Mouse (Mus musculus) left cerebral cortex, adult 8-10 months (tissue): ENCODE data around the gene Cd3e. TPM values are rescaled to one million over a fixed set of nuclear protein-coding genes. Genes with fewer than 3 reads are reported as not detected.

ENCODE experiments used
- DNase-seq, 2 experiments: peaks; one replicate each; pipeline ENCODE4 v3.0.0; 2022; ENCODE audit warnings: low spot score in 2 of 2
- total RNA-seq, 4 experiments: library from RNA; stranded (reverse); gene quantifications; 2 replicates each; pipeline ENCODE4 v1.2.4; 2022

The Cd3e gene
- total RNA-seq, 4 experiments from 2014 or later = 0.19 TPM; not detected in 3

DNA sequence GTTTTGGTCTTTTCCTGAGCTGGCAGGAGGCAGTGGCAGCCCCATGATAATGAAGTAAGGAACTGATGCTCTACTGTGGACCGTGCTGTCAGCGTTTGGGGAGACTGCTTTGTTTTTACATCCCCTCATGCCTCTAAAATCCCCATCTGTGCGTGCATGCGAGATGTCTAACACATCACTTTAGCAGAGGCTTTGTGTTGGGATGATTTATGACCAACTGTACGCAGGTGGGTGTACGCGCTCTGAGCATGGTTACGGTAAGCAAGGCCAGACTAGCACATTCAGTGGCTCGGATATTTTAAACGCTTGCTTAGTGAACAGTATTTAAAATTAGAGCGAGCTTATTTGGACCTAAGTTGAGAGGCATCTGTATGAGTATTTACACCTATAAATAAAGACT is 8.6 kb upstream of the Cd3e start:
- peak in 1 of 2 experiments; percentile 42 for DNase-seq

DNA sequence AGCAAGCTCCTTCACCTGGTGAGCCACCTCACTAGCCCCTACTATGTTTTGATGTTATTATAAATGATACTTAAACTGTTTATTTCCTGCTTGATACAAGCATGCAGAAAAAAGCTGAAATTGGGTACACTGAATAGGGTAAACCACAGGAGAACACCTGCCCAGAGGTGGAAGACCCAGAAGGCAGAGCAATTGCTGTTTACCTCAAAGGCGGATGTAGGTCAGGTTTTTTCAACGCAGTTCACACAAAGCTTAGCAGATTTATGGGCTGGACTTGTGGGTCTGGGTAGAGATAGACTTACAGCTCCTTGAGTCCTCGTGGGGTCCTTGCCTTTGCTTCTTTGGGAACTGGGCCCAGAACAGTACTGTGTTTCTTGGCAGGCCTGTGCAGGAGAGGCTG is 6.4 kb upstream of the Cd3e start:
- DNase-seq = no peak

DNA sequence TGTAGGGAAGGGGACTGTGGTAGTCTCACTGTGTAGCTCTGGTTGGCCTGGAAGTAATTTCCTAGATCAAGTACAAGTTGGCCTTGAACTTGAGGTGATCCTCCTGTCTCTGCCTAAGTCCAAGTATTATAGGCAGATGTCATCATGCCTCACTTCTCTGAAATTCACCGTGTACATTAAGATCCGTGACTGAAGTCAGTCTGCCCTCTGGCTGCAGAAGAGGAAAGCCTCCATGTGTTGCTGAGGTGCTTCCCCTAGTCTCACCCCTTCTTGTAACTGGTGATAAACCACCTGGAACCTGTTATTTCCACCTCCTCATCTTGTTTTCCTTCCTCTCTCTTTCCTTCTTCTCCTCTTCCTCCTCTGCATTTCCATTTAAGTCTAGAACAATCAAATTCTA is 5.5 kb upstream of the Cd3e start:
- no peak for DNase-seq

DNA sequence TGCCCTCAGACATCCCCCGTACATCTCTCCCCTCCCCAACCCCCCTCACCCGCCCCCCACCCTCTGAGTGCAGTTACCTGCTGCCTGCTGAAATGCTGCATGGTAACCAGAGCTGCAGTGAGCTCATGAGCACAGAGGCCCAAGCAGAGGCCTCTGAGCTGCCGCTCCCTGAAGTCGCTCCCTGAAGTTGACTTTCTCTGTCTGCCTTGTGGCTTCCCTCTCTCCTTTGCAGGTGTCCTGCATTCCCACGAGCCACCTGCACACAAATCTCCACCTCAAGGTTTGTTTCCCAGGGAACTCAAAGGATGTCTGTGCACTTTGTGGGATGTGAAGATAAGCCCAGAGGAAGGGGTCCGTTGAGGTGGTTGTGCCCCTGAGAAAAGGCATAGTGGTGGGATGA is 1.9 kb upstream of the Cd3e start:
- no peak for DNase-seq

DNA sequence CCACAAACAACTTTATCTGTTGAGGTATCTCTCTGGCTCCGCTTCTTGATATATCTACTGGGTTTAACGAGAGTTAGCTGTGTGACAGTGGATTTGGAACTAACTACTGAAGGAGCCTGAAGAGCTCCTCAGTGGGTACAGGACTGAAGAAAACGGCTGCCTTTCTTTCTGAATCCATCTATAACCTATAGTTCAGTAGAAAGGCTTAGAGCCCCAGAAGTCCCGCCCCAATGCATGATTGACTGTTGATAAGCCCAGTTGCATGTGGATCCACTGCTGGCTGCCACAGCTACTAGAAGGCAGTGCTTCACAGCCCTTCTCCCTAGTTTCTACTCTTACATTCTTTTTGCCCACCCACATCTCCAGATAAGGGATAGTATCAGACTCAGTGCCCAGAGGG is 1.0 kb upstream of the Cd3e start:
- DNase-seq = no peak

DNA sequence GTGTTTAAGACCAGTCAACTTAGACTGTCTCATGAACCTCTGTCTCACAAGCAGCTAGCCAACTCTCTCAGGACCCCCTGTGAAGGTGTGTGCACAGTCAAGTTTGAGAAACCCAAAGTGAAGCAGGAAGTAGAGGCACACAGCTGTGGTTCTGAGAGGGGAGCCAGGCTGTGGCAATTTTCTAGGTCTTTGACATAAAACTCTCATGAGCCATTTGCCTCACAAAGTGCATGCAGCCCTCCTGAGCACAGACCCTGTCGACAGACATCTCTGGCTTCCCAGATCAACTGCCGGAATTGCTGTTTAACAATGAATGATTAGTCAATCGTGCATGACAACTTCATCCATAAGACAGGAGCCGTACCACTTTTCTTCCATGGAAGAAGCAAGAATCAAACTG is 1.1 kb downstream of the Cd3e start:
- no peak for DNase-seq

DNA sequence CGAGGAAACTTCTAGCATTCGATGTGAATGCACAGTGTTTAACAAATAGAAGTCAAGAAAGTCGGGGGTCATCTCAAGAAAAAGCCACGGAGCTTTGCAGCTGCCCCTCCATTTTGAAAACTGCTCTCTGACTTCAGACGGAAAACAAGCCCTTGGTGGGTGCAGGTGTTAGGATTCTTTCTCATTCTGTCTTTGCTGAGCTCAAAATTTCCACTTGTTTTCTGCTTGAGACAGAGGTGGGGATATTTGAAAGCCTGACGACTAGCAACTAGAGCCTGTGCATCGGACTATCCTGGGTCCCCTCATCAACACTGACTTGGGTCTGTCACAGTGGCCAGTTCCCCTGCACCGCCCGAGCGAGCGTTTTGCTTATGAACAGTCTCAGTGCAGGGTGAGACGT is 2.0 kb downstream of the Cd3e start:
- DNase-seq = no peak

DNA sequence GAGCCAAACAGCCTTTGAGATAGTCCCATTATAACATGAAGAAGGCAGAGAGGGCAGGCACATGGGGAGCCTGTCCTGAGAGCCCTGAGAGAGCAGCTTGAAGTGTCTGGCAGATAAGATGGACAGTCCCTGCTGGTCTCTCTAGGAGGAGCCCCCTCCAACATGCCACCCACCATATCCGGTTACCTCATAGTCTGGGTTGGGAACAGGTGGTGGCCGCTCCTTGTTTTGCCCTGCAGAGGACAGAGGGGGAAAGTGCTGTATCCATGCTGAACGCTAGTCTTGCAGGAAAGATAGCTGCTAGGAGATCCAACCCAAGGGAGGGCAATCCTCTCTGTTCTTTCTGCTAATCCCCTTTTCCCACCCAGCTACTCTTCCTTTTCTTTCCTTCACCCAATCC is 9.2 kb downstream of the Cd3e start:
- no peak for DNase-seq

DNA sequence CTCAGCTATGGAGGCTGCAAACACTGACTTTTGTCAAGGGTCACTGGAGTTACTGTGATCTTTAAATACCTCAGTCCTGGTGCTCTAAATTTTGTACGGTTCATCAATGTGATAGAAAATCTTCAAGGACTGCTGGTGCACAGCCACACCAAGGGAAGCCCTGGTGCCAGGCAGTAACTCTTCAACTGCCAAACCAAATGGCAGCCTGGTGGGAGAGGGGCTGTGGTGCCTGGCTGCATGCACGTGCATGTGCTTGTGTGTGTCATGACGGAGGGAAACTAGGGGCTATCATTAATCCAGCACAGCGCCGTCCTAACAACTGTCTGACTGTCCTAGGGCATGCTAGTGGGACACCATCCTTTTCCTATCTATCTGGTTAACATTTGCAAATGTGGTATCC is 9.7 kb downstream of the Cd3e start:
- no peak for DNase-seq

DNA sequence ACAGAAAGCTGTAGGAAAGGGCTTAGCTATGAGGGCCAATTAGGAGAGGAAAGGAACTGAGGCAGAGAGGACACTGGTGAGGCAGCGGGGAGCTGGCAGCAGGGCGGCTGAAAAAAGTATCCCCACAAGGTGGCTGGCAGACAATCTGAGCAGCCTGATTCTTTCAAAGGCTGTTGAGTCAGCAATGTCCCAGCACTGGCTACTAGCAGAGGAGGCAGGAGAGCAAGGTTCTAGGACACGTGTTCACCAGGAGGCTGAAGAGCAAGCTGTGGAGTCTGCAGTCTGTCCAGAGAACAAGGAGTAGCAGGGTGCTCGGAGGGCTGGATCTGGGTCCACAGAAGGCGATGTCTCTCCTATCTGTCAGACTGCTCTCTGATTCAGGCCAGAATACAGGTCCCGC is 10.3 kb downstream of the Cd3e start:
- no peak for DNase-seq

DNA sequence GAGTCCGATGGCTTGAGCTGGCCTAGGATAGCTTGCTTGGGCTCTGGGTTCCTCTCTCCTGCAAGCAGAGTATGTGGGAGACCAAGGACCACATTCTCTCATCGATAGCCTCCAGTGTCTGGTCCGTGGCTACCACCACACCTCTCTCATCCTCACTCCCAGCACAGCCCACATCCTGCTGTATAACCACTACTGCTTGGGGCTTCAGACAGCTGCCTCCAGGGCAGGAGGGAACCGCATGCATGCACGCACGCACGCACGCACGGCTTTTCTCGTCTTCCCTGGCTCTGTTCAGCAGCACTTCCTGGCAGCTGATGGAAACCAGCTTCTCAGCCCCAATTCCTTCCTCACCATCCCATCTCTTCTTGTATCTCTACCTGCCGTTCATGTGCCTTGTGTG is 11.3 kb downstream of the Cd3e start:
- DNase-seq = no peak

DNA sequence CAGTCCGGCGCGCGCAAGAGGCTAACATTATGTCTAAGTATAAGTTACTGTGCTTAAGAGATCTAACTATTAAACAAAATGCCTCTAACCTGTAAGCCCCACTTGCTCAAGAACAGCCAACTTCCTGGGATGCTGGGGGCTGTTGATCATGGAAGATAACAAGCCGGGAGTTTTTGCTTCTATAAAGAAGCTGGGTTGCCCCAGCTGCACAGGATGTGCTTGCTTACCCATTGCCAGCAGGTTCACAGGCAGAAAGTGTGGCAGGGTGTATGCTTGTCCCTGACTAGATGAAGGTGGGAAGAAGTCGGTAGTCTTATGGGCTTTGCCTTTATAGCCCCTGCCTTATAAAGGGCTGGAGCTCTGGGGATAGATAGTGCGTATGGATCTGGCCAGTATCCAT is 12.8 kb downstream of the Cd3e start:
- no peak for DNase-seq

DNA sequence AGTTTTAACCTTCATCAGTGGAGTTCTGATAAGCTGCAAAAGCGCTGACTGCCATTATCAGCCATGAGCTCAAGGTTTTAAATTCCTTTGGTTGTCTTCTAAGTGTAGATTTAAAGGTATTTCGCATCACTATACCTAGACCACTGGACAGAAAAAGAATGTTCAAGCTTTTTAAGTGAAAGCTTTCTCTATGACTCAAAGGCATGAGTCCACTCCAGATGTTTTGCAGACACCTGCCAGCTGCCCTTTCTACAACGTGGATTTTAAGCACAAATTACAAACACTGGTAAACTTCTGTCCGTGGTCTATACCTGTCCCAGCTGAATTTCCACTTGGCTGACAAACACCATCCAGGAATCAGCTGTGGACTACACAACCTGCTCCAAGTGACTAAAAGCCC is 14.5 kb downstream of the Cd3e start:
- no peak for DNase-seq

DNA sequence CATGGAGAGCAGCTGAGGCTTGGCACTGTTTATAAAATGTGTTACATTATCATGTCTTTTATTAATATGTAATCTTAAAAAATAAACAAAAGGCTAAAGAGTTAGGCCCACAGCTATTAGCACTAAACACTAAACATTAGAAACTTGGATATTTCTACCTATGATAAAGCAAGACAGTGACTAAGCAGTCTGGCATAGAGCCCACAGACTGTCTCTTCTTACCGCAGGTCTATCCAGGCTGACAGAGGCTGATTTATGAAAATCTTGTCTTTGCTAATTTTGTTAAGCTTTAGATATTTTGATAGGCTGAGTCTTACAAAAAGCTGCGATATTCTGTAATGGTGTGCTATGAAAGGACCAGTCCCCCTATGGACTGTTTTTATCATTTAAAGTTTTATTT is 16.2 kb downstream of the Cd3e start:
- DNase-seq = no peak

DNA sequence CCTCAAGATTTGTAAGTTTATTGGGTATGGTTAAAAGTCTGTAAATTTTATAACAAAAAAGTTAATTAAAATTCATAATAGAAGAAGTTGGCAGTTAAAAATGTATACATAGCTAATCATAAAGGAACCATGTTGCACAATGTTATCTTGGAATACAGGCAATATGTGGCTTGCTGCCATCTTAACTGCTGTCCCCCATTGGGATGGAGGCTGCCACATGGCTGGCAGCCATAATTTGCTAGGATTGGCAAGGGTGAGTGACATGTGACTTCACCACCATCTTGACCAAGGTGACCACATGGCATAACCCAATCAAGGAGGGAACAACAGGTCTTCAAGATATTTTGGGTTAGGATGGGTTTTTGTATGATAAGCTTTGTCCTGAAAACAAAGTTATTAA is 17.2 kb downstream of the Cd3e start:
- no peak for DNase-seq

DNA sequence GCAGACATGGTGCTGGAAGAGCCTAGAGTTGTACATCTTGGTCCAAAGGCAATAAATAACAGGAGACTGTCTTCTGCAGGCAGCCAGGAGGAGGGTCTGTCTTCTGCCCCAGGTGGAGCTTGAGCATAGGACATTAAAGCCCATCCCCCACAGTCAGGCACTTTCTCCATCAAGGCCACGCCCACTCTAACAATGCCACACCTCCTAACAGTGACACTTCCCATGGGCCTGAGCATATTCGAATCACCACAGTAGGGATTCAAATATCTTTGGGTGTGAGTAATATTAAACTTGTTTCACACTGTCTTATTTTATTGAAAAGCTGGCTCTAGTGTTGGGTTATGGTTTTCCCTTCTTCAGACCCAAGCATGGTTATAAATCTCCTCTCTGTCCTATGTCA is 17.6 kb downstream of the Cd3e start:
- DNase-seq = no peak

DNA sequence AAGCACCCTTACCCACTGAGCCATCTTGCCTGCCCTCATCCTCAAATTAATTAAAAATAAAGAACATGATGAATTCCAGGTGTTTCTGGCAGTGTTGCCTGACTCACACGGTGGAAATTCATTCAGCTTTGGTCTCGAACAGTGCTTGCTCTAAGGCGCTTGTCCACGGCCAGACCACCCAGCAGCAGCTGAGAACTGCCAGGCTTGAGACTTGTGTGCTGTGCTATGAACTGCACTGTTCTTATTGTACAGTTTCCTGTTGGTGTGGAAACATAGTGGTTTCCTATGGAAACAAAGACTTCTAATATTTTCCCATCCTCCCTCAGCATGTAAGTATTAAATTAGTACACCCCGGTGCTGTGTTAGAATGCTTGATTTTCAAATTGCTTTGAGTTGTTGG is 22.5 kb downstream of the Cd3e start:
- no peak for DNase-seq

DNA sequence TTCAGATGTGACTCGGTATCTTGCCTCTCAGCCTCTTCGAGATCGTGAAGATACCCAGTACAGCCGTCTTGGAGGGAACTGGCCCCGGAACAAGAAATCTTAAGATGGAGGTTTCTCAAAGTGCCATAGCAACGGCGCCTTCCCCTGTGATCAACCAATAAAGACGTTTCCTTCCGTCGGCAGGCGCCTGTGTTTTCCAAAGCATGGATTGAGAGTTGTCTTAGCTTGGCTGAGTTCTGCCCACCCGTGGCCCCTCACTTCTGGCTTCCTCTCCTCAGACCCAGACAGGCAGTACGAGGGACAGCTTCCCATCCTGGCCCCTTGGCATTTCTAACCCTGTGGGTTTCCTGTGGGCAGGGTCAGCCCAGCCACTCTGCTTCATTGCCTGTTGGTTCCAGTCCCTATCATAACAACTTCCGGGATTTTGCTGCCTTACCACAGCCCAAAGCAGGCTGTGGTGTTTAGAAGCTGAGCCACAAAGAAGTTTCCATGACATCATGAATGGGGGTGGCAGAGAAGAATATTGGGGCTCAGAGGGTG is 23.1 kb downstream of the Cd3e start:
- DNase-seq = no peak

DNA sequence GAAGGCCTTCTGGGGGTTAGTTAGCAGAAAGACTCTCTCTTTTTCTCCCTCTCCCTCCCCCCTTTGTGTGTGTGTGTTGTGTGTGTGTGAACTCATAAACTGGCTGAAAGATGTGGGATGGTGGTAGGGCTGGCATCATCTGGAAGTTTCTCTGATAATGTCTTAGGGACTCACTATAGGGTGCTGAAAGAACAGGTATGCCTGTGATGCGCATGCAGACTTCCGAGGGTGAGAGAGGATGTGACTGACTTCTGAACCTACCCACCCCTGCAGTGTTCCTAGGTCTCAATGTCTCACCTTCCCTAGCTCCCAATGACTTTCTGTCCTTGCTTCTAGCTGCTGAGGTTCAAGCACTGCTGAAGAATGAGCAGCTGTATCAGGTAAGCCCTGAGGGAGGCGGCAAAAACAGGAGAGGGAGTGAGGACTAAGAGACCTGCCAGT is 23.7 kb downstream of the Cd3e start:
- DNase-seq = no peak

DNA sequence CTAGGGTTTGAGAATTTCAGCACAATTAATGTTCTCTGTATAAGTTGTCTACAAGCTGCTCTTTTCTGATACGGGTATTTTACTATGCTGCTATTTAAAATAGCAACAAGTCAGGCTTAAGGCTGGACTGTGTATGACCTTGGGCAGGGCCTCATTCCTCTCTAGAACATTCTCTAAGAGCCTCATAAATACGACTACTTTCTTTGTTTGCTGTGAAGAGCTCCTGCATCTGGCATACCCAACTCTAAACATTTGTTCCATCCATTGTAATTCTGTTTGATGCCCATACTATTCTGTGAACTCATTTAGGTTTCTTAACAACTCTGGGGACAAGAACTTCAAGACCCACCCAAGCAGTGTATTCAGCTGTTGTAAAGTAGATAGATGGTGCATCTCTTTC is 26.4 kb downstream of the Cd3e start:
- DNase-seq = no peak

DNA sequence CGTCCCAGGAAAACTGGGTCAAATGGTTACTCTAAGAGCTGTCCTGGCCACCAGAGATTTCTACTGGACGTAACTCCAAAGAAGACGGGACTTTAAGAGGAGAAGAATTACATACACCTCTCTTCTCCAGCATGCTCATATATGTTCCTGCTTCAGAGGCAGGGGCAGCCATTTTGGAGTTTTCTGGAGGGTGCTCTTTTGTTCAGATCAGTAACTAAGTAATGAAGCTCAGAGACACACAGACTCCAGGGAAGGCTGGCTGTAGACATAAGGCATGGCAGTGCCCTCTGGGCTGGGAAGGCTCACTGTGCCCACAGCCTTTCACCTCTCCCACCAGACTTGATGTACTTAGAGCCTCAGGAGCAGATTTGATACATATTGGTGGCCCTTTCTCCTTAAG is 26.9 kb downstream of the Cd3e start:
- no peak for DNase-seq

DNA sequence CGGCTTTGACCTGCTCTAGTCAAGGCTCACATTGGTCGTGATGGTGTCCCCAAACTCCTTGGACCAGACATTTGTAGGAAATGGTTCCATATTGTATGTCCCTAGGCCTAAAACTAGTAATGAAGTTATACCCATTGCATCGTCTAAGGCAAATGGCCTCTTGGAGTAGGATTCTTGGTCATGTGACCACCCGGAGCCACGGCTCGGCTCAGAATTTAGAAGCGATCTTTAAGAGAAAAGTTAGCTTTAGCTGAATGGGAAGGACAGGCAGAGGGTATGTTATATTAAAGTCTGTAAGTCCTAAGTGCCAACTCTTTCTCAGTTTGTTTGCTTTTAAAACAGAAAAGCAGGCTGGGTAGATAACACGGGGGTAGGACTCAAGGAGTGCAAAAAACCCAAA is 27.3 kb downstream of the Cd3e start:
- DNase-seq = no peak

DNA sequence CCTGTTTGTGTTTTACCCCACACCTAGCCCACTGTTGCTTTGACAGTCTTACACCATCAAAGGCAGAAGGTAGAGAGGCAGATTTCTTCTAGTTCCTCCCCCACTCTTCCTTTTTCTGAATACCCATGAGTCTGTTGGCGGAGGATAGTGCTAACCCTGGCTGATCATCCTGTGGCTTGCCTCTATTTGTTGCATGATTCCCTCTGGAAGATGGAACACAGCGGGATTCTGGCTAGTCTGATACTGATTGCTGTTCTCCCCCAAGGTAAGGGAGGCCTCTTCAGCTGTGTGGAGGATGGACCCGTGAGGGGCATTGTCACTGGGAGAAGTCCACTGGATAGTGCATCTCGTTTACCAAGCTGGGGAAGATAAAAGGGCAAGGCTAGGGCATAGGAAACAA is 27.8 kb downstream of the Cd3e start, which contains the start of gene Cd3d:
Gene Cd3d (plus strand): TSS at position 111 of the 400 bp plus-strand sequence.
- no peak for DNase-seq

DNA sequence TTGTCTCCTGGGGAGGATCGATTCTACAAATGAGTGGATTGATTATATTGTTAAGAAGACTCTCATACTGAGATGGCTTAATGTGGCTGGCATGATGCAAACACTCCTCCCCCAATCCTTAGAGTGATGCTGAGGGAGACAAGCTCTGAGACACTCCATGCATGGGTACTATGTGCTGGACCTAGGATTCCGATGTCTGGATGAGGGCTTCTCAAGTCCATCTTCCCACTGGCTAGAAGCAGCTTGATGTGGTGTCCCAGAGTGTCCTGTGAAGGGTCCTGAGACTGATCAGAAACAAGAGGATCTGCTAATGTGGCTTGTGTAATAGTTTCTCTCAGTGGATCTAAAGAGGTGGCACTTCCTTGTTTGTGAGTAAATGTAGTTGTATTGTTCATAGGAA is 28.3 kb downstream of the Cd3e start:
- no peak for DNase-seq
